Mouse (Mus musculus): ENCODE results near the gene Sh3gl2.

DNA sequence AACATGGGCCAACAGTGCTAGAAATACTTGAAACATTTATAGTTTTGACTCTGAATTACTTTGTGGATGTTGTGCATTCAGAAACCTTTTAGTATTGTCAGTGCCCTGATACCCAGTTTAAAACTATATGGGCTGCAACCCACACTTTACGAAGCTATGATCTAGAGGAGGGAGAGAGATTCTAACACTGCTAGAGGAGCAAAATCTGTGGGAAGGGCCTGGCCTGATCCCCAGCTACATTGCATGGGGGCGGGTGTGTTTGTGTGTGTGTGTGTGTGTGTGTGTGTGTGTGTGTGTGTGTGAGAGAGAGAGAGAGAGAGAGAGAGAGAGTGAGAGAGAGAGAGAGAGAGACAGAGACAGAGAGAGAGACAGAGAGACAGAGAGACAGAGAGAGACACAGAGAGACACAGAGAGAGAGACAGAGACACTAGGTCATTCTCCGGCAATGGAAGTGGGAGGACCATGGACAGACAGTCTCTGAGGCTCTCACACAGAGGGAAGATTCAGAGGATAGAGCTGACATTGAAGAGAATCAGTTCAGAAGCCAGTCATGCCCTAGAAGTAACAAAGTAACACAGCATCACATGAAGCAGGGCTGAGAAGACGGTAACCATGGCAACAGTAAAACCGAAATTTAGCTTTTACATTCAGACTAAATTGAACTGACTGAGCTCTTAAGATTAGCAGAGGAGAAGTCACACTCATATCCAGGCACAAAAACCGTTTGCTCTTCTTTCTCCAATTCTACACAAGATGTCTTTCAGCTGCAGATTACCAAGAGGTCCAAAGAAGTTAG, 95.9 kb downstream of the Sh3gl2 start:
- TF ChIP-seq CTCF (IDR thresholded peaks at IDR 0.05; ENCODE audit: extremely low read depth, insufficient read depth, low read length) (no peak), POLR2A (IDR thresholded peaks at IDR 0.05; ENCODE audit: extremely low read depth, insufficient read depth, low read length) (no peak)
